Mouse (Mus musculus): ENCODE results near the gene Ppat. TPM values are rescaled to one million over a fixed set of nuclear protein-coding genes. Genes with fewer than 3 reads are reported as not detected.

Gene Ppat
- polyA plus RNA-seq (2017; shearing (Covaris generic)): 55.6 TPM

DNA sequence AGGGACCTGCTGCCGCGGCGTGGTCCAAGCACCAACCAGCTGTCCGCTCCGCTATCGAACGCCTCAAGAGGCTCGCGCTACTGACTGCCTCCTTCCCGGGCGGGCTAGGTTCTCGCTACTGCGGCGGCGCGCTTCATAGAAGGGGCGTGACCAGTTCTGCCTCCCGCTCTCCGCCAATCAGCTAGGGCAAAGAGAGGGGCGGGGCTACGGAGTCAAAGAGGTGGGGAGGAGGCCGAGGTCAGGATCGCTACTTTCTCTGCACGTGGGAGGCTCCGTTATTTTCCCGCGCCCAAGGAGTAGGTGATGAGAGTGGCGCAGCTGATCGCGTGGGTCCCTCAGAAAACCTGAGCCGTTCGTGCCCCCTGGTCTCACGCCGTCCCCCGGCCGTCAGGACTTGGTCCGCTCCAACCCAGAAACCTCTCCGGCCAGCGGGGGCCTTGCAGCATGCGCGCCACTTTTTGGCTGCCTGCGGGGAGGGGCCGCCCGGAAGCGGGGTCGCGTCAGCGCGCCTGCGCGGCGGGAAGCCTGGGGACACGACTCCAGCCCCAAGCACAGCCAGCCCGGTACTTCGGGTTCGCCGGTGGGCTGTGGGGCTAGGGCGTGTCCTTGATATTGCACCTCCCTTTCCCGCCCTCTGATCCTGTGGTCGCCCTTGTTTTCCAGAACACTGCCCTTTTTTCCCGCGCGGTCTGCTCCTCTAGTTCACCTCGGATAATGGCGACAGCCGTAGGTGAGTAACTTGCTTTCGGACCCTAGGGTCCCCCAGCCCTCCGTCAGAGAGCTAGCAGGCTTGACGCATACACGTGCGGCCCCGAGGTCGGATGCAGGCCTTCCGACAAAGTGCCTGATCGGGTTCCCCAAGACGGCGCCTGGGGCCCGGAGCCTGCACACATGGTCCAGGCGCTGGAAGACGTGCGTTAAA lies at the start of gene Ppat, which contains the start of gene Paics:
Gene Ppat, minus strand, starts transcription at position 473 of the 922 bp plus-strand sequence.
Gene Paics, plus strand, starts transcription at position 202 of the 922 bp plus-strand sequence.

DNA sequence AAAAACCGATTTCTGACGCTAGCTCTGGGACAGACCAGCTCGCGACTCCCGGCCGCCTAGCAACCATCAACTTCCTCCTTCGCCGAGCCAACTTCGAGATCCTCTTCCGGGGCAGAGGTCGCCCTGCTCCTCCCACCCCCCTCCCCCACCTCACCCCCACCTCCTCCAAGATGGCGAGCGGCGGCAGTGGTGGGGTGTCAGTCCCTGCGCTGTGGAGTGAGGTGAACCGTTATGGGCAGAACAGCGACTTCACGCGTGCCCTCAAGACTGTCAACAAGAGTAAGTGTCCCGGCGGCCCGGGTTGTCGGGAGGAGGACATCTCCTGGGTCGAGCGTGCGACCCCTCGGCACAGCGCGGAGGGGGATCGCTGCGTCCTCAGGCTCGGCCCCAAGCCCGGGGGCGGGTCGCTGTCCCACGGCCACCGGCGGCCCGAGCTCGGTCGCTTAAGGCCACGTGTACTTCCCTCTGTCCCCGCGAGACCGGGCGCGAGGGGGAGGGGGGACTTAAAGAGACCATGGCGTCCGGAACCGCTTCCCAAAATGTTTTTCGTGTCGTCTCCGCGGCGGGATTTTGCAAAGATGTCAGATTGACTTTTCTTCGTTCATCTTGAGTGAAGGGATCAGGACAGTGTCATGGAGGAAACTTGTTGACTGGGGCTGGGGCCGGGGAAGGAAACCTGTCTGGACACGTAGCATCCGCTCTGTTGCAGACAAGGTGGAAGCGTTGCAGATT lies 23.3 kb upstream of the Ppat start, which contains the start of gene Srp72:
Gene Srp72, plus strand, starts transcription at position 130 of the 732 bp plus-strand sequence.

DNA sequence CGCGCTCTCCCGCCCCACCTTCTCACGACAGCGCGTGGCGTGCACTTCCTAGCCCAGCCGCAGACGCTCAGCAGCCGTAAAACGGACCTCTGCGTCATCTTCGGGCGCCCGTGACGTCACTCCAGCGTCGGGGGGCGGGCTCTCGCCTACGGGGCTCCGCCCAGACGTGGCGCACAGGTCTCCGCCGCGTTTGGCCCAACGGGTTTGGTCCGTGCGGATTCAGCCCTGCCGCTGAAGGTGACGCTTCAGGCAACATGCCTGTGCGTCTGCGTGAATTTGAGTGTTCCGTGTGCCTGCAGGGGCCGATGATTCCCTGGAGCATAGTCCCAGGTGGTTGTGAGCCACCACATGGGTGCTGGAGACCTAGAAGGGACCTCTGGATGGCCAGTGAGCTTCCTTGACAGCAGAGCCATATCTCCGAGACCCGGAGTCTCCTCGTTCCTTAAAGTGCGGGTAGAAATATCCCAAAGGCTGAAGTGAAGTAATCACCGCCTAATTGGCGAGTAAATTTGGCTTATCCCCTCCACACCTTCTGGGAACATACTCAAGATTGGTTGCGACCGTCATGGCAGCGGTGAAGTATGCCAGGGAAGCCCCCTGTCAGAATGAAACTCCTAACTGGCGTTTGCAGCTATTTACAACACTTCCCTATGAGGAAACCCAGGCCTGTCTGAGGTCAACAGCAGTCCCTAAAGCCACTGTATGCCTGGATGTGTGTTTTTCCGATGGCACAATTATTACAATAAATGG lies 45.8 kb downstream of the Ppat start, which contains the start of gene Aasdh:
Gene Aasdh, minus strand, starts transcription at position 110 of the 750 bp plus-strand sequence.

Other genes with a start within 250 kb of the Ppat start
- 28.3 TPM for gene Aasdh, start 46.1 kb downstream of the Ppat start, polyA plus RNA-seq (2017; shearing (Covaris generic))
- 131 TPM for gene Paics, start 271 bp downstream of the Ppat start, polyA plus RNA-seq (2017; shearing (Covaris generic))
- gene Srp72, start 23.1 kb upstream of the Ppat start, polyA plus RNA-seq (2017; shearing (Covaris generic)): 108 TPM
- 0.55 TPM for gene Arl9, start 52.5 kb upstream of the Ppat start, polyA plus RNA-seq (2017; shearing (Covaris generic))
- gene Thegl, start 64.4 kb upstream of the Ppat start, polyA plus RNA-seq (2017; shearing (Covaris generic)): not detected
- gene Hopx, start 163.5 kb upstream of the Ppat start, polyA plus RNA-seq (2017; shearing (Covaris generic)): 246 TPM

Measured in CD4-positive, CD25-positive, alpha-beta regulatory T cell, adult 9 weeks (primary cell).